Mouse (Mus musculus): ENCODE measurements around the gene Cebpb. TPM values are rescaled to one million over a fixed set of nuclear protein-coding genes. Genes with fewer than 3 reads are reported as not detected.
"Not testable (repeated sequence)": the region's sequence is repeated elsewhere in the genome, so short reads cannot be mapped to it uniquely, and the experiment has no call there.

Cebpb gene
- 0.30 and 0.48 TPM in 2 replicates for polyA plus RNA-seq (2016; fragmentation: Nextera tagmentation; extraction: Ambion mirVana)

DNA sequence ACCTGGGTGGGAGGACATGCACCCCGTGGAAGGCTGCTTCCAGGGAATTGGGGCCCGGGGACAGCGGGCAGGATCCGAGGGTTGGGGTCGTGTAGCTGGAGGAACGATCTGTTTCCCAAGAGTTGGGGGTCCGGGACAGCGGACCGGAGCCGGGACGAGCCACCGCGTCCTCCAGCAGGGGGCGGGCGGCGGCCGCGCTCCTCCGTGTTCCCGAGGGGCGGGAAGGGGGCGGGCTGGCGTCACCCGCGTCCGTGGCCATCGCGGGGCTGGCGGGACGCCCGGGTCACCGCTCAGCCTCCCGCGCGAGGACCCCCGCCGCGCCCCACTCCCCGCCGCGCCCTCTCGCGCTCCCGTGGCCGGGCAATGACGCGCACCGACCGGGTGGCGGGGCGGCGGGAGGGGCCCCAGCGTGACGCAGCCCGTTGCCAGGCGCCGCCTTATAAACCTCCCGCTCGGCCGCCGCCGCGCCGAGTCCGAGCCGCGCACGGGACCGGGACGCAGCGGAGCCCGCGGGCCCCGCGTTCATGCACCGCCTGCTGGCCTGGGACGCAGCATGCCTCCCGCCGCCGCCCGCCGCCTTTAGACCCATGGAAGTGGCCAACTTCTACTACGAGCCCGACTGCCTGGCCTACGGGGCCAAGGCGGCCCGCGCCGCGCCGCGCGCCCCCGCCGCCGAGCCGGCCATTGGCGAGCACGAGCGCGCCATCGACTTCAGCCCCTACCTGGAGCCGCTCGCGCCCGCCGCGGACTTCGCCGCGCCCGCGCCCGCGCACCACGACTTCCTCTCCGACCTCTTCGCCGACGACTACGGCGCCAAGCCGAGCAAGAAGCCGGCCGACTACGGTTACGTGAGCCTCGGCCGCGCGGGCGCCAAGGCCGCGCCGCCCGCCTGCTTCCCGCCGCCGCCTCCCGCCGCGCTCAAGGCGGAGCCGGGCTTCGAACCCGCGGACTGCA lies at the start of gene Cebpb:
Gene Cebpb (plus strand): TSS at position 418 of the 954 bp plus-strand sequence.
- Histone ChIP-seq H3K27me3 (ENCODE audit: low read depth, poor library complexity, severe bottlenecking) (peaks cover 81% of the 10 kb centered on the region), H3K4me1 (peaks cover 33% of the 10 kb centered on the region), H3K36me3 (no peaks in the 10 kb centered on the region), H3K4me3 (peak within 1 kb of the TSS; percentile 75), H3K9me3 (replicated peaks) (no peaks in the 10 kb centered on the region), H3K27ac (replicated peaks) (peak within 1 kb of the TSS; percentile 83)
- DNase-seq (ENCODE audit: low spot score), result peak; percentile 70
- WGBS, result under 1% methylated on average over 144 of the region's 147 CpGs

DNA sequence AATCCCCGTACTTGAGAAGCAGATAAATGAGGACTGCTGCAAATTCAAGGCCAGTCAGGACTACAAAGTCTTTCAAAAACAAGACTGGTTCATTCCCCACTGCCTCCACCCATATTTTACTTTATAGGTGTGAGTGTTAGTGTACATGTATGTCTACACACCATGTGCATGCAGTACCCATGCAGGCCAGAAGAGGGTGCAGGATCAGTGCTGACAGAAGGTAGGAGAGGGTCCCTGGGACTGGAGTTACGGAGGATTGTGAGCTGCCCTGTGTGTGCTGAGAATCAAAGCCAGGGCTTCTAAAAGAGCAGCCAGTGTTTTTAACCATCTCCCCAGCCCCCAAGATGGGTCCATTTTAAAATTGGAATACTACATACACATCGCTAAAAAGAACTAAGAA lies 48.4 kb upstream of the Cebpb start:
- Histone ChIP-seq H3K4me1 (no peaks in the 10 kb centered on the region), H3K4me3 (no peak overlapping the region), H3K27ac (replicated peaks) (no peak overlapping the region), H3K36me3 (peaks cover 28% of the 10 kb centered on the region), H3K9me3 (replicated peaks) (no peaks in the 10 kb centered on the region), H3K27me3 (ENCODE audit: low read depth, poor library complexity, severe bottlenecking) (no peaks in the 10 kb centered on the region; the same call in 1 of the 2 replicates)
- DNase-seq (ENCODE audit: low spot score), result peak; percentile 38
- WGBS, result 75% methylated on average over 3 of the region's 3 CpGs

DNA sequence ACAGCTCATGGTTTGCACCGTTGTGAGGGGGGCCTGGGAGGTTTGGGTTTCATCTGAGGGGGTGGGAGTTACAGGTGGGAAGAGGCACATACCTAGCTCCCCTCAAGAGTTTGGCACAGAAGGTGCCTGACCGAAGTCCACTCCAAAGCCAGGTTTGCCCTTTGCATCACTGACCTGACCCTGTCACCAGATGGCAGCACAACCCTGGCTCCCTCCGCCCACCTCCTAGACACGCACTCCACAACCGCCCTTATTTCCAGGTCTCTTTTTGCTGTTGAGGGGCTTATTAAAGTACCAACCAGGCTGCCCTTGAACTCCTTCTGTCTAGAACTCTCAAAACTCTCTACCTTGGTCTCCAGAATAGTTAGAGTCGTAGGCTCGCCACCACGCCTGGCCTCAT lies 47.4 kb upstream of the Cebpb start:
- DNase-seq (ENCODE audit: low spot score), result no peak
- 49% methylated on average over 8 of the region's 8 CpGs for WGBS
- H3K9me3 ChIP-seq (replicated peaks), result no peaks in the 10 kb centered on the region

DNA sequence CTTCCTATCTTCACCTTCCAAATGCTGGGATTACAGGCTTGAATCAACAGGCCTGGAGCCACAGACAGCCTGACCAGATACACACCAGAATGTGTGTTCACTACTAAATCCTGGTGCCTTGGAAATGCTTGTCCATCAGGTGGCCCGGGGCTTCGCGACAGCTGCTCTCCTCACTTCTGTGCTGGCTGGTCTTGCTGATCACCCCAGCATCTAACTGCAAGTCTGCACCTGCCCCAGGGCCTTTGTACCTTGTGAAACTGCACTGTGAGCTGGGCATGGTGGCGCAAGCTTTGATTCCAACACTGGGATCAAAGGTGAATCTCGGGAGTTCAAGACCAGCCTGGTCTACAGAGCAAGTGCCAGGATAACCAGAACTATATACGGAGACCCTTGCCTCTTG lies 46.6 kb upstream of the Cebpb start:
- no peak for DNase-seq (ENCODE audit: low spot score)
- no peaks in the 10 kb centered on the region for H3K4me1 ChIP-seq
- H3K27me3 ChIP-seq (ENCODE audit: low read depth, poor library complexity, severe bottlenecking), result no peaks in the 10 kb centered on the region; the same call in 1 of the 2 replicates
- H3K36me3 ChIP-seq, result peaks cover 43% of the 10 kb centered on the region
- WGBS, result 89% methylated on average over 6 of the region's 6 CpGs
- H3K27ac ChIP-seq (replicated peaks), result no peak overlapping the region
- H3K9me3 ChIP-seq (replicated peaks), result no peaks in the 10 kb centered on the region
- H3K4me3 ChIP-seq, result no peak overlapping the region

More for the DNA sequence above, 47.4 kb upstream of the Cebpb start:
- H3K27me3 ChIP-seq (ENCODE audit: low read depth, poor library complexity, severe bottlenecking), result no peaks in the 10 kb centered on the region; the same call in 1 of the 2 replicates
- no peaks in the 10 kb centered on the region for H3K4me1 ChIP-seq
- H3K27ac ChIP-seq (replicated peaks), result no peak overlapping the region
- no peak overlapping the region for H3K4me3 ChIP-seq
- H3K36me3 ChIP-seq, result peaks cover 39% of the 10 kb centered on the region

DNA sequence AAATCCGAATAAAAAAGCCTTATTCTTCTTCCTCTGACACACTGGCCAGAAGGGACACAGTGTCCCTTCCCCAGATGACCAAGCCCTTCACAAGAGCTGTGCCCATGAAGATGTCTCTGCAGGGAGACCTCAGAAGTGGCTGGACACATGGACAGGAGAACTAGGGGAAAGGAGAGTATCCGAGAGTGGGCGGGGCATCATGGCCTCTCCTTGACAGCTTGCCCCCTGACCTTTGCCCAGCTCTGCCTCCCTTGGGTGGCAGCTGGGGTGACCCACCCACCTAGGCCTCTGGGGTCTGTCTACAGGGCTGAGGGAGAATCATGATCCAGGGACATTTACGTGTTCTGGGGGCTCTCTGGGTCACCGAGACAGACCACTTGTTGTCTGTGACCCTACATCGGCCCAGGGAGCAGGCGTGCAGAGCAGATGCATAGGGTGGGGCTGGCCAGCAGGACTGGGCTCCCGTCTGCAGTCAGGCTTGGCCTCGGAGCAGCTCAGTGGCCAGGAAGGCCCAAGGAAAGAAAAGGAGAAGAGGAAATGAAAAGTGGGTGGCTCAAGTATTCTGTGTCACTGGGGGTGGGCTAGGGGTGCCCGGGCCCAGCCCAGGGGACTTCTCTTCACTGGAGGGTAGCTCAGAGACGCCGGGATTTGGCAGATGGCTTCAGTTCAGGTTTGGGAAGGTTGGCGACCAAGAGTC lies 45.2 kb upstream of the Cebpb start:
- not testable (repeated sequence) for H3K27me3 ChIP-seq (ENCODE audit: low read depth, poor library complexity, severe bottlenecking); H3K4me1 ChIP-seq; H3K4me3 ChIP-seq; DNase-seq (ENCODE audit: low spot score); H3K9me3 ChIP-seq (replicated peaks); H3K27ac ChIP-seq (replicated peaks)
- H3K36me3 ChIP-seq, result peaks cover 54% of the 10 kb centered on the region
- WGBS, result 88% methylated on average over 13 of the region's 13 CpGs

DNA sequence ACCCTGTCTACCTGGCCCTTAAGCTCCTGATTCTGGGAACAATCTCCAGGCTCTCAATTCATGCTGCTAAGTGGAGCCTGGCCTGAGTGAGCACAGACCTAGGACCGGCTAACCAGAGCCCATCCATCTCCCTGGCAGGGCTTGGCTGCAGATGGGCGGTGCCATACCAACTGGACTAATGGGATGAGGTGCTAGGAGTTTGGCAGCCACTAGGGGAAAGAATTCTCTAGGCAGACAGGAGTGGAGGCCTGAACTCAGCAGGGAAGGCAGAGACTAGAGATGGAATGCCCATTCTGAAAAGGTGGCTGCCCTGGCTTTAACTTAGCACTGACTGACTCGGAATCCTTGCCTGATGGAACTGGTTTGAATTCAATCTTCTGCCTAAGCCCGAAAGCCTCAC lies 42.3 kb upstream of the Cebpb start:
- Histone ChIP-seq H3K27me3 (ENCODE audit: low read depth, poor library complexity, severe bottlenecking) (no peaks in the 10 kb centered on the region), H3K4me1 (no peaks in the 10 kb centered on the region), H3K36me3 (peaks cover 78% of the 10 kb centered on the region), H3K27ac (replicated peaks) (no peak overlapping the region), H3K4me3 (no peak overlapping the region), H3K9me3 (replicated peaks) (no peaks in the 10 kb centered on the region)
- 79% methylated on average over 4 of the region's 4 CpGs for WGBS
- no peak for DNase-seq (ENCODE audit: low spot score)

DNA sequence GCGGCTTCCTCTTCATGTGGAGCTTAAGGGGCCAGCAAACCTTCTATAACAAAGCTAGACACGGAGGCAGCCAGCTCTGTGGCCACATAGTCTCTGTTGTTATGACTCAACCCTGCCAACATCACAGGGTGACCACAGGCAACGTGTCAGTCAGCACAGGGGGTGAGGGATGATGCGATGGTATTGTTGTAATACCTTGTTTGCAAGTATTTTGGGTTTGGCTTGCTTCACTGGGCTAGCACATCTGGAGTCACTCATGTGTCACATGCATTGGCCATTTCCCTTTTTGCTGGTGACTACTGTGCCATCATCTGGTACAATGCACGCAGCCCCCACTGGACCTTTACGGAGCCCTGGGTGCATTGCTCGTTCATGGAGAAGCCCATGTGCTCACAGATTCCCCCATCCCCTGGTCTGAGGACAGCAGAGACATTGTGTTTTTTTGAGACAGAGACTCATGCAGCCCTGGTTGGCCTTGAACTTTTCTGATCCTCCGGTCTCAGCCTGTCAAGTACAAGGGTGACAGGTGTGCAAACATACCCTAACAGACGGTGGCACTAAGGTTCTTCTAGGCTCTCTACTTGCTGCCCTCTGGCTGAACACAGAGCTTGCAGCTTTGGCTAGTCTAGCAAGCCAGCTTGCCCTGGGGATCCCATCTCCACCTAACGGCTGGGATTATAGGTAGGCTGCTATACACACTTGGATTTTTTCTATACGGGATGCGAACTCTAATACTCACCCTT lies 39.3 kb upstream of the Cebpb start:
- Histone ChIP-seq H3K9me3 (replicated peaks) (no peaks in the 10 kb centered on the region), H3K36me3 (peaks cover 88% of the 10 kb centered on the region), H3K27ac (replicated peaks) (no peak overlapping the region), H3K4me3 (no peak overlapping the region), H3K4me1 (no peaks in the 10 kb centered on the region), H3K27me3 (ENCODE audit: low read depth, poor library complexity, severe bottlenecking) (no peaks in the 10 kb centered on the region)
- DNase-seq (ENCODE audit: low spot score), result no peak
- WGBS, result 94% methylated on average over 12 of the region's 12 CpGs

DNA sequence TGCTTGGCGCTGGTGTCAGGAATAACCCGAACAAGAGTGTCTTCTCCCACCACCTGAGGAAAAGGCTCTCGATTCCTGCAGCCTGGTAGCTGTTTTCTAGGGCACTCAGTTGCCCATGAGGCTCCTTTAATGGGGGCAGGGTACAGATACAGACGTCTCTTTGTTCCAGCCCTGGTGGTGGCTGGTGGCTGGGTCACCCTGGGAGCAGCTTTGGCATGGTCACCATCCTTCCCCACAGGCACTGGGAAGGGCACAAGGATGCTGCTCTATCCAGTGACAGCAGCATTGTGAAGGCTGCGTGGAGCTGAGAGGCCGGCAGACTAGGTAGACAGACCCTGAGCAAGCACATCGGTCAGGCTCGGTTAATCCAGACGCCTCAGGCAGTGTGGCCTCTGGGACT lies 37.1 kb upstream of the Cebpb start:
- 91% methylated on average over 9 of the region's 9 CpGs for WGBS
- H3K27ac ChIP-seq (replicated peaks), result no peak overlapping the region
- peaks cover under 1% of the 10 kb centered on the region; the same call in 1 of the 2 replicates for H3K4me1 ChIP-seq
- DNase-seq (ENCODE audit: low spot score), result no peak
- H3K4me3 ChIP-seq, result no peak overlapping the region
- no peaks in the 10 kb centered on the region for H3K9me3 ChIP-seq (replicated peaks)
- peaks cover 74% of the 10 kb centered on the region for H3K36me3 ChIP-seq
- H3K27me3 ChIP-seq (ENCODE audit: low read depth, poor library complexity, severe bottlenecking), result no peaks in the 10 kb centered on the region

DNA sequence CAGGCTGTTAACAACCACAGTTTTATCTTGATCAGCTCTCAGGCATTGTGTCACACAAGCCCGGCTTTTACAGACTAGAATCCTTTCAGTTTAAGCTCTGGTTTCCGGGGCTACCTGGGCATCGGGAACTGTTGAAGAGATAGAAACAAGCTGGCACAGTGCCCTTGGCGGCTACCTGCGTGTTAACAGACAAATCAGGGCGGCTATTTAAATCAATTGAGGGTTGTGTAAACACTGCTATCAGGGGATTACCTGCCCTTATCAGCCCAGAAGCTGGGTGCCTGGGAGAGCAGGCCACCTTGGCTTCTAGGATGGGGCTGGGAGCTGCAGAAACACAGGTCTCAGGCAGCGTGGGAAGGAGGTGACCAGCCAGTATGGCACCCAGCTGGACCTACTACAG lies 36.0 kb upstream of the Cebpb start:
- no peaks in the 10 kb centered on the region for H3K9me3 ChIP-seq (replicated peaks)
- H3K4me1 ChIP-seq, result peaks cover 6% of the 10 kb centered on the region
- no peak for DNase-seq (ENCODE audit: low spot score)
- H3K36me3 ChIP-seq, result peaks cover 74% of the 10 kb centered on the region
- H3K27me3 ChIP-seq (ENCODE audit: low read depth, poor library complexity, severe bottlenecking), result no peaks in the 10 kb centered on the region
- 88% methylated on average over 7 of the region's 7 CpGs for WGBS
- H3K4me3 ChIP-seq, result no peak overlapping the region
- H3K27ac ChIP-seq (replicated peaks), result no peak overlapping the region

DNA sequence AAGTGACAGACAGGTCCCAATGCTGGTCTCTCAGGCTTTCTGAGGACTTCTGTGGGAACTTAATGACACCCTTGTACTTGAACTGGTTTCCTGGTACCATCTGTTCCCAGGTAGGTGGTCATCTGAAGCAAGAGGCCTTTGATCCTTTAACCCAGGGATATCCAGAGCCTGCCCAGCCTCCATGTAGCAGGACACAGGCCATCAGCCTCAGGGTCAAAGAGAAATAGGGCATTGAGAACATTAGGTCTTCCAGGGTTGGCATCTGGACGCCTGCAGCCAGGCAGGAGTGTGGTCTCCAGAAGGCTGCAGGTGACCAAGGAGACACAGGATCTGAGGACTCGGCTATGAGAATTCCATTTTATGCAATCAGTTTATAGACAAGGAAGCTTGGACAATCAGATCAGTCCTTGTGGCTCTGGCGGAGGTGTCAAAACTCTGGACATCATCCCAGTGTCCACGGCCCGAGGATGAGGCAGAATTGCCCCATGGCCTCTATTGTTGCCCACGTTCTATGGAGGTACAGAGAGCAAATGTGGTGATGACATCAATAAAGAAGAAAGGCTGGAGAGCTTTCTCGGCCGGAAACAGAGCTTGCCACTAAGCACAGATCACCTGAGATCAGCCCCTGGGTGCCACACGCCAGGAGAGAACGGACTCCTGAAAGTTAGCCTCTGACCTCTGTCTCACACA lies 33.7 kb upstream of the Cebpb start:
- WGBS, result 91% methylated on average over 10 of the region's 10 CpGs
- no peak for DNase-seq (ENCODE audit: low spot score)
- H3K27ac ChIP-seq (replicated peaks), result no peak overlapping the region
- no peaks in the 10 kb centered on the region for H3K9me3 ChIP-seq (replicated peaks)
- peaks cover 54% of the 10 kb centered on the region for H3K36me3 ChIP-seq
- no peak overlapping the region for H3K4me3 ChIP-seq
- peaks cover 21% of the 10 kb centered on the region for H3K4me1 ChIP-seq
- H3K27me3 ChIP-seq (ENCODE audit: low read depth, poor library complexity, severe bottlenecking), result no peaks in the 10 kb centered on the region

DNA sequence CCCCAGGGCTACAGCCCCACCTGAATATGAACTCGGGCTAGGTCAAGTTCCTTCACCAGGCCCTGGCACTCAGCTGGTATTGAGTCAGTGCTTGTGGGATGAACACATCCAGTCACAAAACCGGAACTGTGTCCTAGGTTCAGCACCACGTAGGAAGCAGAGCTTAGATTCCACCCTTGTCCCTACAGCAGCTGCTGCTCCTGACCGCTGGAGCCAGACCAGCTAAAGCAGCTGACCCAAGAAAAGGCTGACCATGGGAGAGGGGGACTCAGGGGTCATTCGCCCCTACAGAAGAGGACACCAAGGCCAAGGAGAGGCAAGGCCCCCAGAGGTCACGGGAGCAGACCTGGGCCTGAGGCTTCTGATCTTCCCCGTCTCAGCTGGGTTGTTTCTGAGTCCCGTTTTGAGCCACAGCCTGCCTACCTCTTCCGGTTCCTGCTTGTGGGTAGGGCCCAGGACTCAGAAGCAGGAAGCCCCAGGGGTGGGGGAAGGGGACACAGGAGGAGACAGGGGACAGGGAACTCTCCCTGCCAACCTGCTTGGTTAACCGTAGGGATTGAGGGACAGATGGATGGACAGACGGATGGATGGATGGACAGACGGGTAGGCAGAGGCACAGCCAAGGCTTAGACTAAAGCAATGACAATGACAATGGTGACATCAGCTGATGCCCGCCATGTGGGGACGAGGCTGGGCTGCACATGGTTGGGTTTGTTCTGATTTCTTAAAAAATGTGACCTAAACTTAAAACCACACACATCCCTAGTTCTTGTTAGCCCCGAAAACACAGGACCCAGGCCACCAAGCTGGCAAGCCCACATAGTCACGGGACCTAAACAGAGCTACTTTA lies 31.9 kb upstream of the Cebpb start:
- H3K27me3 ChIP-seq (ENCODE audit: low read depth, poor library complexity, severe bottlenecking), result peaks cover 1% of the 10 kb centered on the region; the same call in 1 of the 2 replicates
- H3K36me3 ChIP-seq, result peaks cover 41% of the 10 kb centered on the region

More for the DNA sequence above, 31.9 kb upstream of the Cebpb start:
- no peak overlapping the region for H3K4me3 ChIP-seq
- H3K27ac ChIP-seq (replicated peaks), result no peak overlapping the region
- H3K4me1 ChIP-seq, result peaks cover 33% of the 10 kb centered on the region
- H3K9me3 ChIP-seq (replicated peaks), result no peaks in the 10 kb centered on the region
- 90% methylated on average over 16 of the region's 16 CpGs for WGBS
- no peak for DNase-seq (ENCODE audit: low spot score)
